Mouse (Mus musculus): ENCODE measurements around the gene Pak6.

- TF ChIP-seq POLR2A (IDR thresholded peaks at IDR 0.05; ENCODE audit: insufficient read length, low read depth) (no peak), E2F4 (IDR thresholded peaks at IDR 0.05; ENCODE audit: insufficient read depth) (no peak), USF1 (IDR thresholded peaks at IDR 0.05; ENCODE audit: low read depth) (no peak)
Measured at GRCm38 (mm10) chr2:118656688-118657281, 6.3 kb upstream of the Pak6 start.
